Mouse (Mus musculus) layer of hippocampus, adult 18-20 months (tissue): ENCODE data around the gene Ddb2. TPM values are rescaled to one million over a fixed set of nuclear protein-coding genes. Genes with fewer than 3 reads are reported as not detected.
A peak's percentile ranks its signal among the peaks of the same experiment; 100 is the strongest.

Experiments
- DNase-seq, 2 experiments: peaks; one replicate each; pipeline ENCODE4 v3.0.0; 2022; ENCODE audit warnings: low spot score in 2 of 2
- total RNA-seq, 2 experiments: library from RNA; stranded (reverse); gene quantifications; 2 replicates each; pipeline ENCODE4 v1.2.3; 2021

Gene Ddb2
- total RNA-seq, 2 experiments from 2014 or later, result 9.5 to 11.2 TPM

DNA sequence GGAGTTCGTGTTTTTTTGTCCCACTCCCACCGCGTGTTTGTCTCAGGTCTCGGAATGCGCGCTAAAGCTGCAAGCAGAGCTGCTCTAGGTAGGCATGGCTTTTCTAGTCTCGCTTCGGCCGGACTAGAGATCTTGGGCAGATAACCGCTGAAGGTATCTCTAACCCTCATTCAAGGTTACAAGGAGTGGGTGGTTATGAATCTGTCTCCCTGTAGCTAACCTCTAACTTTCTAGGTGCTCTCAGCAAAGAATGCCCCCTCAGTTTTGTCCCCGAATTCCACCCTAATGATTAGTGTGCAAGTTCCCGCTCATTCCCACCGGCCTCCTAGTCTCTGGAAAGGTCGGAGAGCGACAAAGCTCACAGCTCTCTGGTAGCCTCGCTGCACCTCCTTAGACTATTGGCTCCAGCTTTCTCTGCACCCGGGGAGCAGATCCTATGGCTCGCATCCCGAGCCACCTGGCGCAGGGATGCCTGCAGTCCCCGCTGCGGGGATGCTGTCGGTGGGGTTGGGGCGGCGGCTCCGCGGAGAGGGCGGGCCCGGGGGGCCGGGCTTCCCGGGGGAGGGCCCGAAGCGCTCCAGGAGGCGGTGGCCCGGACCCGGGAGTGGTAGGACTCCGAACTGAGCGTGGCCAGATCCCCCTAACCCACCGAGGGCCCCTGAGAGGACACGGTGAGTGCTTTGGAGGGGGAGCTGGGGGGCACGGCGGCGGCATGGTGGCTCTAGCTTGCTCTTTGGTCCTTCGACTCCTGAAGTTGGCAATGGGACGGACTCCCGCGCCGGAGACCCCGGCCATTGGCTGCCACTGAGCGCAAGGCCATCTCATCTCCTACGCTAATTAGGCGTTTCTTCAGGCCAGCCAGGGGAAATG, 19.7 kb upstream of the Ddb2 start:
- DNase-seq, result no peak

DNA sequence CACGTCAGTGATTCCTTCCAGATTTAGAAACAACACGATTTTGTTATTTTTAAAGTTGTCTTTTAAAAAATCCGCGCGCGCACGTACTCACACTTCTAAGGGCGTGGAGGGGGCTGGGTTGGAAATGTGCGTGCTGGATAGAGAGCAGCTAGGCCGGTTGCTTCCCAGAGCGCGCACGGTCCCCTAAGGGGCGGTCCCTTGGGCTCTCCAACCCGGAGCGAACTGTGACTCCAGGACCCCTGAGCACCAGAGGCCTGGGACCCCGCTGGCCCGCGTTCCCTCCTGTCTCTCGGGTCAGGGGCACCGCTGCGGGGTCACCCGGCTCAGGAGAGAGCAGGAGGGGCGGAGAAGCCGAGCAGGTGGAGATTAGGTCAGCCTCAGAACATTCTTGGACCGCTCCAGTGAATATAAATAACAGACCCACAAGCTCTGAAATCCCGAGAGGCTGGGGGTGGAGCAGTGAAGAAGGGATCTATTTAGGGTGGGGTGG, 18.9 kb upstream of the Ddb2 start, which contains the start of gene Pacsin3:
Gene Pacsin3 (plus strand): TSS at position 294 of the 490 bp plus-strand sequence.
- no peak for DNase-seq

DNA sequence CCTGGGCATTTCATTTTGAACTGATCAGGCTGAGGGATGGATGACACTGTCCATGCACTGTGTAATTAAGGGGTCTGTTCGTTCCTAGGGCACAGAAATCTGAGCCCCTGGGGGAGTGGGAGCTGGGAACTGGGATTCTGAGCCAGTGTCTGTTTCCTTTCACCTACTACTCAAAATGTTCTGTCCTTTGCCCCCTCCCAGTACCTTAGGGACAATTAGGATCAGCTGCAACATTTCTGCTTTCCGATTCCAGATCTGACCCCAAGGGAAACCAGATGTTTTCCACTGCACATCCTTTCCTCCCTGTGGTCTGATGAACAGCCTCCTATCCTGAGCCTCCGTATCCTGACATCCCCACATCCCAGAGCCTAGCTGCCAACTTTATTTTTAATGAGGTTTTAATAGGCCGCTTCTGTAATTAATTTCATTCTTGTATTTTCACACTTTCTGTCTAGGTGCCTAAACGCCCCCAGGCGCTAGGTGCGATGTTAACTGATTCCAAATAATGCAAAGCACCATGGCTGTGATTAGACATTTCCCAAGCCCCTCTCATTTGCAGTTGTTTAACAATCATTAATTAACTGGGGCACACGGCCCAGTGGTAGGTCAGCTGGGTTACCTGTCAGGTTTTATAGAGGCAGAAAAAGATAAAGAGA, 18.1 kb upstream of the Ddb2 start:
- no peak for DNase-seq

DNA sequence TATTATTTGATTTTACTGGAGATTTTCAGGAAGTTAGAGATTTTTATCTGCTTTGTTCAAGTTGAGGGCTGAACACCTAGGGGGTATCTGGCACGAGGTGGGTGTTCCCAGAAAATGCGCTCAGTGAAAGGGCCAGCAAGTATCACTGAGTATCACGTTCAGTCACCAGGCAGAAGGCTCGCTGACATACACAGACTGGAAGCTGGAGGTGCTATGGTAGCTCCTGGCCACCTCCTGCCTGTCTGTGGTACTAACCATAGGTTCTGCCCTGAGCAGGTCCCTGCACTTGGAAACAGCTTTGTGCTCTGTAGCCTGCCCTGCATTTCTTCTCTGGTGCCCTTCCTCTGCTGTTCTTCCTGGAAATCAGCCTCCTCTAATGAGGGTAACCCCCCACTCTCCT, 15.7 kb upstream of the Ddb2 start:
- DNase-seq, result no peak

DNA sequence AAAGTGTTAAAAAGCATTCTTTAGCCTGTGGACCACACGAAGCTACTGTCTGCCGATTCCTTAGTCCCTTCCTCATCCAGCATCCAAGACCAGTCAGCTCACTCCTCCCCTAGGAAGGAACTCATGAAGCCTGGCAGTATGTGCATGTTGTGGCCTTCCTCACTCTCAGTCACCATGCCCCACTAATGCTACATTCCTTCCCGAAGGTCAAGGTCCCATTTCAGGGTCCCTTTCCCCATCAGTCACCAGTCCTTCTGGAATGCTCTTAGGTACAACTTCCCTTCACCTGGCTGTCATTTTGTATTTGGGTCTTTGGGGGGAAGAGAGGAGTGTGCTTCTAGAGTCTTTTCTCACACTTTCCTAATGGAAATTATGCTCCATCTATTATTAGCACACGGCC, 15.2 kb upstream of the Ddb2 start:
- DNase-seq, result no peak

DNA sequence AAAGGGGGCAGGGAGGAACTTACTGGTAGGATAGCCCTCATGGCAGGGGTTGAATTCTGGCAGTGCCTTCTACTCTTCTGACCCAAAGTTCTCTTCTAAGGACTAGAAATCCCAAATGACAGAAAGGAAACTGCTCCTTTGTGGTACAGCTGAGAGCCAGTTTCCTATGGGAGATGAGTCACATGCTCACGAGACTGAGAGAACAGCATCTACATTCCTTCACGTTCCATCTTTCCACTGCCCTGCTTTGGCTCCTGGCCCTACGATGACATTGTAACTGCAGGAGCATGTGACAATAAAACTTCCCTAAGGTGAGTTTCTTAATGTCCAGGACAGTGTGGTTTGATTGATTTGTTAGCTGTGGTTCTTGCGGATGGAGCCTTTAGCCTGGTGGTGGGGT, 11.6 kb upstream of the Ddb2 start:
- DNase-seq, result no peak

DNA sequence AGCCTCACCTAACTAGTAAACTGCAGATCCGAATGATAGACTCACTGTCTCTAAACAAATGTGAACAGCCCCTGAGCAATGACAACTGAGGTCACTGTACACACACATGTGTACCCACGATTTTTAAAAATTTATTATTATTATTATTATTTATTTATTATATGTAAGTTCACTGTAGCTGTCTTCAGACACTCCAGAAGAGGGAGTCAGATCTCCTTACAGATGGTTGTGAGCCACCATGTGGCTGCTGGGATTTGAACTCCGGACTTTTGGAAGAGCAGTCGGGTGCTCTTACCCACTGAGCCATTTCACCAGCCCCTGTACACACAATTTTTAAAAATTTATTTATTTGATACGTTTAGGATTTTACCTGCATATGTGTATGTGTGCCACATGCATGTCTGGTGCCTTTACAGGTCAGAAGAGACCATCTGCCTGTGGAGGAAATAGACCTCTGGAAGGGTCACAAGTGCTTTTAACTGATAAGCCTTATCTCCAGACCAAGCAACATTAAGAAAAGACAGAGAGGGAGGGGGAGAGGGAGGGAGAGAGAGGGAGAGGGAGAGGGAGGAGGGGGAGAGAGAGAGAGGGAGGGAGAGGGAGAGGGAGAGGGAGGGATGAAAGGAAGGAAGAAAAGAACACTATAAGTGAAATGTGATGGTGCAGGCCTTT, 7.9 kb upstream of the Ddb2 start:
- no peak for DNase-seq

DNA sequence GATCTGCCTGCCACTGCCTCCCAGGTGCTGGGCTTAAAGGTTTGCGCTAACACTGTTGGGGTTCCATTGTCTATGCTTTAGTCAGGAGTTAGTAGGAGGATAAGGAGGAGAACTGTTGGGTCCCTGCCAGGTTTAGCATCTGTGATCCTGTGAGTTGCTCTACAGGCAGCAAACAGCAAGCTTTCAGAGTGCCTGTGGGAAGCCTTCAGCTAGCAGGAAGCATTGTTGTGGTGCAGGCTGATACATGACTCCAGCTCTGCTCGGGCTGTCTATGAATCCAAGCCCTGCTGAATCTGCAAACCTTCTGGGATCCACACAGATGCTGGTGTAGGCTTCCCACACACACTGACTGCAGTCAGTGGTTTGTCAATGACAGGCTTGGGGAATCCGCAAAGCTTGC, 6.6 kb upstream of the Ddb2 start:
- DNase-seq, result peak; percentile 80 to 90

DNA sequence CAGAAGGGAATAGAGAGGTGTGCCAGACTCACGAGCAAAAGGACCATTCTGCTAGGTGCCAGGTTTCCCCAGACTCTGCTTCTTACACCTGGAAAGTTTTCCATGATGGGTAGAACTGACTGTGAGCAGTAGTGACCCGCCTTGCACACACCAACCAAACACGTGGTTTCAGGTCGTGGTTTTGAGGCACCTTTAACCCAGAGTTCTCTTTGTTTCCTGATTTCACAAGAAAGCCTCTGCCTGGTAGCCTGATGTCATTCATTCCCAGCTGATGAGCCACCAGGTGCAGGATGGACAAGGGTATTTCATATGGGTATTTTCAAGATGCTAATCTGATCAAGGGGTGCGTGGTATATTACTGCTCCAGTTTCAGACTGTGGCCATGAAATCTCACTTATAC, 5.8 kb upstream of the Ddb2 start:
- no peak for DNase-seq

DNA sequence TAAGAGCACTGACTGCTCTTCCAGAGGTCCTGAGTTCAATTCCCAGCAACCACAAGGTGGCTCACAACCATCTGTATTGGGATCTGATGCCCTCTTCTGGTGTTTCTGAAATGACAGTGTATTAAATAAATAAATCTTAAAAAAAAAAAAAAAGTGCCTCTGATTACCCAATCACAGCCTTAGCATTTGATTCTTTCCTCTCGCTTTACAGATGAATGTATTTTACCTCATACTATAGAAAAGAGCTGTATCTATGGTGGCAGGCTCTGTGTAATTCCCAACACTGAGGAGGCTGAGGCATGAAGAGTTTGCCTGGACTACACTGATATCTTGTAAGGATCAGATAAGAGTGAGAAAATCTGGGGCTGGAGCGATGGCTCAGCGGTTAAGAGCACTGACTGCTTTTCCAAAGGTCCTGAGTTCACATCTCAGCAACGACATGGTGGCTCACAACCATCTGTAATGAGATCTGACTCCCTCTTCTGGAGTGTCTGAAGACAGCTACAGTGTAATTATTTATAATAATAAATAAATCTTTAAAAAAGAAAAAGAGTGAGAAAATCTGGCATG, 814 bp upstream of the Ddb2 start:
- peak in 1 of 2 experiments; percentile 22 for DNase-seq

DNA sequence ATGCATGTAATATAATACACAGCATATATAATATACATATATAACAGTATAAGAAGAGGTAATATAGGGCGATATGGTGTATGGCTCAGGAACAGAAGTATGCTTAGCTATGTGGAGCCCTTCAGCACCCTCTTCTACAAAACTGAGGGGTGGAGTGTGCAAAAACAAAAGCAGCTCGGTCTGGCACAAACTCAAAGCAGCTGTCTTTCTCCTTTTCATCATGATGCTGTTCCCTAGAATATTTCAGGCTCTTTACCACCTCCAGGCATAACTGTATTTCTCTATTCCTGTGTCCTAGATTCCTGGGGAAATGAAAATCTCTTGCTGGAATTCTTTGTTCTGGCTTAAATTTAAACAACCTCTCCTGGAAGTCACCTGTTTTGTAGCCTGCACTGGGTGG, 7.0 kb downstream of the Ddb2 start:
- DNase-seq, result peak in 1 of 2 experiments; percentile 44

DNA sequence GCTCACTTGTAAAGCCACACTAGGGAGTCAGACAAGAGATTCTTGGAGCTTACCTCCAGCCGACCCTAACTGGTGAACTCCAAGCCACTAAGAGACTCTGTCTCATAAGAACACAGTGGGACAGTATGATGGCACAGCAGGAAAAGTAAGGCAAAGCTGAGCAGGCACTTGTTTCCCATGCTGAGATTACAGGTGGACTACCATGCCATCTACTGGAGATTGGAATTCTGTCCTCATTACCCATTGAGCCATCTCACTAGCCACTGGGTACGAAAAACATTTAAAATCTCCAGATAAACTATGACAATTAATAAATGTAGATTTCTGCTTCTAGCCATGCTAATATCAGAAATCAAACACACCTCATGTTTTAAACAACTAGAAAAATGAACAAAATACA, 13.2 kb downstream of the Ddb2 start:
- DNase-seq, result no peak

DNA sequence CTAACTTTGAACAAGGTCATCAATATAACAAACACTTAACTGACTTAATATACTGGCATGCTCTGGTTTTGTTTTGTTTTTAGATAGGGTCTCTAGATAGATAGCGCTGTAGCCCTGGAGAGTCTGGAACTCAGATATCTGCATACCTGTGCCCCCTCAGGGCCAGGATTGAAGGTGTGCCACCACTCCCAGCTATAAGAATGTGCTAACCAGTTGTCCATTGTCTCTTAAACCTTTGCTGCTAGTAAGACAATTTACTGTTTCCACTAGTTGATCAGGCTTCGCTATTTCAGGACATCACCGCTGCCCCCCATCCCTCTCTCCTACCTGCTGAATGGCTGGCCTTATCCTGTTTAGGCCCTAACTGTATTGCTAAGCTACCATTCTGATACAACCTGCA, 16.3 kb downstream of the Ddb2 start:
- DNase-seq, result no peak

DNA sequence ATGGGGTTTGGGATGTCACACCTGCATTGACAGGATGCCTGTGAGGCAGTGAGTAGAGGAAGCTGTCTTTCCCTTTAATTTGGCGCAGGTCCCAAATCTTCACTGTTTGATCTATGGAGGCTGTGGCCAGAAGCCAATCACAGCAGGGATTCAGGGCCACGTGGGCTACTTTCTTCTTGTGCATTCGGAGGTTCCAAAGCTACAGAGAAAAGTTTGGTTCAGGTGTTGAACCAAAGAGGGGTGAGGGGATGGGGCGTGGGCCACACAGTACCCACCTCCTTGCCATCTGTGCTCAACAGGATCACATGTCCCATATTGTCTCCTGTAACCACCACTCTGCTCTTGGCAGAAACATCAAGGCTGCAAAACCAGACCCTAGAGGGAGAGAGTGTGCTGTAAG, 19.8 kb downstream of the Ddb2 start:
- DNase-seq, result no peak

DNA sequence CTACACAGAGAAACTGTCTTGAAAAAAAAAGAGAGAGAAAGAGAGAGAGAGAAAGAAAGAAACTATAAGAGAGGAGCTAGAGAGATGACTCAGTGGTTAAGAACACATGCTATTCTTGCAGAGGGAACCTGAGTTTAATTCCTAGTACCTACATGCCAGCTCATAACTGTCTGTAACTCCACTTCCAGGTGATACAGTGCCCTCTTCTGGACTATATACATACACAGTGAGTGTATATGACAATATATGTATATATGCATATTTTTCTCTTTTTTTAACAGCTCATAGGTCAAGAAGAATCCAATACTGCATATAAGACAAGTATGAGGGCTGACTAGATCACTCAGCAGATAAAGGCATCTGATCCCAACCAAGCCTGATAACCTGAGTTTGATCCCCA, 23.5 kb downstream of the Ddb2 start:
- DNase-seq, result no peak

DNA sequence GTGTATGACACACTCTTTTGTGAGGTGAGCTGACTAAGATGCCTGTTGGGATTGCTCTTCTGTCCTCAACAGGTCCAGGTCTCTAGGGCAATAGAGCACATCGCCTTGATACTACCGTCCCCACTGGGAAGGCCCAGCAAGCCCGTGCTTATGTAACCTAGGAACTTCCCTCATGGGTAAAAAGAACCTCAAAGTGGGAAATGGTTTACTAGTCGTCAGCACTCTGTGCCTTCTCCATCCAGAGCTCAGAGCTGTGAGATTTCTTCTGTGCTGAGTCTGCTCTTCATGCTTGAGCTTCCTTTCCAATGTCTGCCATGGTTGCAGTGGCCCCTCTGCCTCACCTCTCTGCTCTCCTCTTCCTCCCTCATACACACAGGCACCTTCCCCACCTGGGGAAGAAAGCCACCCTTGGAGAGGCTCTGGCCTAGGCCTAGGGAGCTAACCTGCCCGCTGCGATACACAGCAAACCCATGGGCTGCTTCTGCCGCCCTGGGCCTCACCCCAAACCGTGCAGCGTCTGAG, 30.5 kb downstream of the Ddb2 start:
- DNase-seq, result no peak

DNA sequence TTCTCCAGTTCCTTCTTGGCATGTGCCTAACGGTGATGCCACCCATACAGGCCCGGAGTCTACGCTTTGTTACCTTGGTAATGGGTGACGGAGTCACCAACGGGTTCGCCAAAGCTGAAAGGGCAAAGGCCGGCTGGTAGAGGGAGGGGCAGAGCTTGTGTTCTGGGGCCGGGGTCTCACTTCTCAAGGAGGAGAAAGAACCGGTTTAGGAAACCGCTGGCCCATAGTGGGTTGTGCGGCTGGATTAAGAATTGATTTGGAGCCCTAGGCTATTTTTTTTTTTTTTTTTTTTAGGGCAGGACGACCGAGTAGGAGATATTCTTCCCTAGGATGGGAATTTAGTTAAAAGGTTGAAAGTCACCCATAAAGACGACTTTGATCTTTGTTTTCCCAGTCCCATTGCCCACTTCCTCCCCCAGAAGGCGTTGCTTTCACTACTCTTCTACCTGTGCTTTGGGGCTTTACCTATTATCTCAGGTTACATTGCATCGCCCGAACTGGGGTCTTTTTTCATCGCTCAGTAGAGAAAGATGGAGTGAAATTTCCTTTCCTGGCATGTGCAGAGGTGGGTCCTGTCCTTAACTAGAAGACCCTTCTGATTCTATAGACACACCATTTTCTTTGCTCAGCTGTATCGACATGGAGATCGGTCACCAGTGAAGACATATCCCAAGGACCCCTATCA, 33.7 kb downstream of the Ddb2 start:
- DNase-seq, result no peak

DNA sequence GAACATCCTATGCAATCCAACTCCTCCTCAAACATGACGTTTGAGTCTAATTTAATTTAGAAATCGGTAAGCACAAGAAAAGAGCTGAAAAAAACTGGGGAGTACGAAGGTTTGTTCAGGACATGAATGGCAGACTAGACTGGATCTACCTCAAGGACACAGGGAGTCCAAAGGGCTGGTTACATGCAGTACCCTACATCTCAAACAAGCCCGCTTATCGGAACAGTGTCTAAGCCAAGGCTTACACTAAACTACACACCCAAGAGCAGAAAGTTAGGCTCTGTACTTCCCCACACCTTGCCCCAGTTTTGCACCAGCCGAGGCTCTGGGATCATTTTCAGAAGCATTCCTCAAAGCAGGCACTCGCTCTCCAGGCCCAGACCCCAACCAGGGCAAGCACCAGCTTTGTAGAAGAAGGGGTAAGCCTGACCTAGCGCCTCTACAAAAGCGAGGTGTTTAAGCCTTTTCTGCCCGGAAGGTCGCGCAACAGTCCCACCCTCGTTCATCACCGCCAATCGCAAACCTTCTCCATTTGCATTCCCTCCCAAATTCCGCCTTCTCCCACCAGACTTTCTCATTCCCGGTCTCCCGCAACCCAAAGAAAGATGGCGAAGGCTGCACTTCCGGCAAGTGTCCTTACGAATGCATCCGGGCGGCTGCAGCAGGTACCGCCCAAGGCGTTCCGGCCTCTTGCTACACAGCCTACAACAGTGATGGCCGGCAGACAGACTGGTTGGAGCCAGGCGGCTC, 34.4 kb downstream of the Ddb2 start, which contains the start of the genes Nr1h3 and Acp2:
Gene Nr1h3 (minus strand): TSS at position 613 of the 750 bp plus-strand sequence.
Gene Acp2 (plus strand): TSS at position 664 of the 750 bp plus-strand sequence.
- DNase-seq, result peak; percentile 96 to 97

DNA sequence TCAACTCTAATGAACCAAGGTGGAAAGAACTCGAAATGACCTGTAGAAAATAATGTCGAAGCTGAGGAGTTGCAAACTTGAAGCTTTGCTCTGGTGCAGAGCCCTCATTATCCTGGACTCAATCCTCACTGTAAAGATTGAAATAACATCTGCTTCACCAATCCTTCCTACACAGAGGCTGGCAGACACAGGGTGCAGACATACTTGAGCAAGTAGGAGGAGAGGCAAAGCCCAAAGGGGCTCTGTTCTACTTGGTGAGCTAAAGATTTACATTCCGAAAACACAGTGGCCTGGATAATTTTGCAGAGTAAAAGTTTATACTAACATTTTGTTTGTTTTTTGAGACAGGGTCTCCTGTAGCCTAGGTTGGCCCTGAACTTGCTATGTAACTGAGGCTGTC, 37.9 kb downstream of the Ddb2 start:
- no peak for DNase-seq

DNA sequence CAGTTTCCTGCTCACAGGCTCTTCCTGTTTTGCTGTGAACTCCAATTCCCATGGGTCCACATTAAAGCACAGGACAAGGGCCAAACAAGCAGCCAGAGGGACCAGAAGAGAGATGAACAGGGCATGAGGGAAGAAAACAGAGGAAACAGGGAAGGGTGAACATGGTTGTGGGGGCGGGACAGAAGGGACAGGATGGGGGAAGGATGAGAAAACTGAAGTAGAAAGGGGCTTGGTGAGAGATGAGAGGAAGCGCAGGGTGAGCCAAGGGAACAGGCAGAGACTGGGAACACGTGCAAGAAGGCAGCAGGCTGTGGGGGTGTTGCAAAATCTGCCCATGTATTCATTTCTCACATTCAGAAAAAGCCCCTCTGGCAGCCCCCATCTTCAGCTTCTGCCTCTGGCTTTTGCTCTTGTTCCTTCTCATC, 40.2 kb downstream of the Ddb2 start:
- peak; percentile 54 to 81 for DNase-seq
